Mouse (Mus musculus): ENCODE measurements around the gene Ngp. TPM values are rescaled to one million over a fixed set of nuclear protein-coding genes. Genes with fewer than 3 reads are reported as not detected.

The Ngp gene
- total RNA-seq, 2 experiments from 2014 or later = 25.5 to 35.5 TPM

DNA sequence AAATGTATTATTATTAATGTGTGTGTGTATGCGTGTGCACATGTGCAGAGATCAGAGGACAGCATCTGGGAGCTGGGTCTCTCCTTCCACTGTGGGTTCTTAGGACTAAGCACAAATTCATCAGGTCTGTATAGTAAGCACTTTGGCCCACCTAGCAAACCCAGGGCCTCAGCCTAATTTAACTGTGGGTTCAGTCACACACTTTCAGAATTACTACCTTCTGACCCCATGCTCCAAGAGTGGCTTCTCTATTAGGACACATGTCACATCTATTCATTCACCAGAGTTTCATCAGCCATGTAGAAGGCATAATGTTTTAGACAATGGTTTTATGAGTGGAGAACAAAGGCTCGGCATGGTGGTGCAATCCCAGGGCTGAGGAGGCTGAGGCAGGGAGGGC lies 13.5 kb downstream of the Ngp start:
- no peak for DNase-seq

DNA sequence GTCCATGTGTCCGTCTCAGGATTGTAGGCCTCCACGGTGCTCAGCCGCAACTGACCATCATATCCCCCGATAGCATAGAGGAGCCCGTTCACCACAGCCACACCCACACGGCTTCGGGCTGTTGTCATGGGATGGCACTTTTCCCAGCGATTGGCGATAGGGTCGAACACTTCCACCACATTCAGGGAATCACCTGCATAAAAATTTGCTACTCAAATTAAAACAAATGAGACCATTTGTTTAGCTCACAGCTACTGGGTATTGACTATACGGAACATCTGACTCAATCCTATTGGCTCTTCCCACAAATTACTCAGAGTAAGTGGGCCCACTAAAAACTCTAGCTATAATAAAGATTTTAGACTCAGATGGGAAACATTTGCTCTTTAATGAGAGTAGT lies 16.5 kb downstream of the Ngp start:
- DNase-seq = no peak

DNA sequence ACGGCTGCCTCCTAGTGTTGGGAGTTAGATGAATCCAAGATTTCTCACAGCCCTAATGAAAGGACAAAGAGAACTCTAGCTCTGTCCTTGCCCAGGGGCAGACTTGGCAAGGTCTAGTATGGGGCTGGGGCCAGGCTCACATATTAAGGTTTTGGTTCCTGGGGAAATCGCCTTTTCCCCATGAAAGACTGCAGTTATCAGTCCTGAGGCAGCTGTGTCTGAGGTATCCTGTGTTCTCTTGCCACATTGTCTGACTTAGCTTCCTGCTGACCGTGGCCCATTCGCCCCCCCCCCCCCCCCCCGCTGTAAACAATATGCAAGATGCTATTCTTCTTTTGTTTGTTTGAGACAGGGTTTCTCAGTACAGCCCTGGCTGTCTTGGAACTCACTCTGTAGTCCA lies 20.5 kb downstream of the Ngp start:
- no peak for DNase-seq

DNA sequence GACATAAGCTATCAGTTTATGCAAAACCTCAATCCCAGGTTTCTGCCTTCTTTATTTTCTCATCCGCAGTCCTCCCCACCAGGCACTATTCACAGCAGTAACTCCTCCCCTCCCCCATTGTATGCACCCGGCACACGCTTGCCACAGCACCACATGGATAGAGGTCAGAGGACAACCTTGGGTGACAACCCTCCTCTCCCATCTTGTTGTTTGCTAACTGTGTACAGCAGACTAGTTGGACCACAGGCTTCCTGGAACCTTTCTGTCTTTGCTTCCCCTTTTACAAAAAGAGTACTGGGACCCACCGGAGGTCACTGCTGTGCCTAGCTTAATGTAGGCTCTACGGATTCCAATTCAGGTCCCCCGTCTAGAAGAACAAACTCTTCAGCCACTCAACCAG lies 21.0 kb downstream of the Ngp start:
- no peak for DNase-seq

DNA sequence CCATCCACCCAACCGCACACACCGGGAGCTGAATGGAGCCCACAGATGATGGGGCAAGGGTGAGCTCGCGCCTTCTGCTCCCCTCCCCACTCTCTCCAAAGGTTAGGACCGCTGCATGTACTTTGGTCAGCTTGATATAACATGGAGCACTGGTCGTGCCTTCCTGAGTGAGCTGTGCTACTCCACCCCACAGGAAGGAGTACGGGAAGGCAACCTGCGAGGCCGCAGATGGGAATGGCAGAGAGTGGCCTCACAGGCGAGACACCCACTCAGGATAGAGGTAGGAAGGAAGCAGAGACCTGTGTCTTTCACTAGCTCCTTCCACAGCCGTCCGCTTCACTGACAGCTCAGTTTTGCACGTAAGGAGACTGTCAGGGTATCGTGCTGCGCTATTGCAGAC lies 28.8 kb downstream of the Ngp start:
- DNase-seq = no peak

DNA sequence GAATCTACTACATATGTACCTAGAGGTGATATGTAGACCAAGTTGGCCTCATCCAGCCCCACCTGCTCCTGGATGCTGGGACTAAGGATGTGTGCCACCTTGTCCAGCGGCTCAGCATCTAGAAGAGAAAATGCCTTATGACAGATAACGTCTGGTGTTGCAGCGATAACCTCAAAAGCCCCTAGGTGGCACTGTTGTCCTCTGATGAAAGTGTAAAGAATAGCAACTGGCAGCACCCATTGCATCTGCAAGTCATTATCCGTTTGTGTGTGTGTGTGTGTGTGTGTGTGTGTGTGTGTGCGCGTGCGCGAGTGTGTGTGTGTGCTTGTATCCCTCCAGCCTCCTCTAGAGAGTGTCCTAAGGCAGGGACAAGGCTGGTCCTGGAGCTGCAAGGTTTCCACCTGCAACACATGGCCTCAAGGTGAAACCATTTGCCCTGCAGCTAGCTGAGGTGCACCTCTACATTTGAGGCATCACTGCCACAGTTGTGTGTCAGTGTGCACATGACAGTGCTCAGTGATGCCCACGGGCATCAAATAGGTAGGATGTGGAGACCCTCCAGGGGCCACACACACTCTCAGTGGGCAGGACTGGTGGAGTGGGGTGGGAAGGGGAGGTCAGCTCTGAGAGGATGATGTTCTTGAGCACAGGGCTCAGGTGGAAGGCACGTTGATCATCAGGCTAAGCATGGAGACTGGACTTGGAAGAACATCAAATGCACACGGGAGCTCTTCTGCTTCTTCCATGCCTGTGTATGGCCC lies 29.5 kb downstream of the Ngp start:
- DNase-seq = peak; percentile 80

DNA sequence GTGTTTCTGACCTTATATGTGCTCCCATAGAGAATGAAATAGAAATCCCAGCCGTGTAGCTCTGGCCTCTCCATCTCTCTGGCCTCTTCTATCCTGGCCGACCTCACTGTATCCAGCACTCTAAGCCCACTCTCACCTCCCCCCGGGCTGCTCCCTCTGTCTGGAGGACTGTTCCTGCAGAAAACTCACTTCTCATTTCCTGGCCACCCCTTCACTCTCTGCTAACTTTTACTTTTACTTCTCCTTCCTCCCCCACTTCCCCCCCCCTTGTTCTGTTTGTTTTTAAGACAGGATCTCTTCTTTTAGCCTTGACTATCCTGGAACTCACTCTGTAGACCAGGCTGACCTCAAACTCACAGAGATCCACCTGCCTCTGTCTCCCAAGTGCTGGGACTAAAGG lies 33.0 kb downstream of the Ngp start:
- DNase-seq = no peak

DNA sequence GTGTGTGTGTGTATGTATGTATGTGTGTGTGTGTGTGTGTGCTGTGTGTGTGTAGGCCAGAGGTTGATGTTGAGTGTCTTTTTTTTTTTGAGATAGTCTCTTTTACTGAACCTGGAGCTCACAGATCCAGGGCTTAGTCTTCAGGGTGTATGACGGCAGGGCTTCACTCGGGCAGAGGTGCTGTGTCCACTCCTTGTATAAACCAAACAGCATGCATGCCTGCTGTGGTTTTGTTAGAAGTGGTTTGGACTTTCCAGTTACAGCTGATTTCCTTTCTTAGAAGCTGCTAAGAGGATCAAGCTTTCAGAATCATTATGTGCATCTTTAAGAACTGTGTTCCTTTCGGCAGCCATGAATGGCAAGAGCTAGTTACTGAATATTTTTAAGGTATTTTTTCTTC lies 38.4 kb downstream of the Ngp start:
- no peak for DNase-seq

DNA sequence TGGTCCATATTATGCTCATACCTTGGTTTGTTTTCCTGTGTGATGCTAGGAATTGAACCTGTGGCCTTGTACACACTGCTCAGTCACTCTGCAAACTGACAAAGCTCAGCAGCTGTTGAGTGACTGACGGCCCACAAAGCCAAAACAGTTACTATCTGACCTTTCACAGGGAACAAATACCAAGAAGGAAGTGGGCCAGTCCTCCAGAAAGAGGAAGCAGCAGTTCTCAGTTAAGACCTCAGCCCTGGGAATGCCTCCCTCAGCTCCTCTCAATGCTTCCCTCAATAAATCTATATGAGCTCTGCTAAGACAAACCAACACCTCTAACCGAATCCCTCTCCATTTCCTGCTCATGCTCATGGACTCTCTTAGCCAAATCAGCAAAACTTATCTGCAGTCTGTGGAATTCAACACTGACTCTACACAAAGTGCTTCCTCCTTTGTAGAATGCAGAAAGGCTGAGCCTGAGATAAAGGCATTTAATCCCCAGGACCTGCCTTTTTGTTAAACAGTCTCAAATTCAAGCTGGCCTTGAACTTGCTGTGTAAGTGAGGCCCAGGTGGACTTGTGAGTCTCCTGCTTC lies 39.7 kb downstream of the Ngp start:
- DNase-seq = peak; percentile 4

DNA sequence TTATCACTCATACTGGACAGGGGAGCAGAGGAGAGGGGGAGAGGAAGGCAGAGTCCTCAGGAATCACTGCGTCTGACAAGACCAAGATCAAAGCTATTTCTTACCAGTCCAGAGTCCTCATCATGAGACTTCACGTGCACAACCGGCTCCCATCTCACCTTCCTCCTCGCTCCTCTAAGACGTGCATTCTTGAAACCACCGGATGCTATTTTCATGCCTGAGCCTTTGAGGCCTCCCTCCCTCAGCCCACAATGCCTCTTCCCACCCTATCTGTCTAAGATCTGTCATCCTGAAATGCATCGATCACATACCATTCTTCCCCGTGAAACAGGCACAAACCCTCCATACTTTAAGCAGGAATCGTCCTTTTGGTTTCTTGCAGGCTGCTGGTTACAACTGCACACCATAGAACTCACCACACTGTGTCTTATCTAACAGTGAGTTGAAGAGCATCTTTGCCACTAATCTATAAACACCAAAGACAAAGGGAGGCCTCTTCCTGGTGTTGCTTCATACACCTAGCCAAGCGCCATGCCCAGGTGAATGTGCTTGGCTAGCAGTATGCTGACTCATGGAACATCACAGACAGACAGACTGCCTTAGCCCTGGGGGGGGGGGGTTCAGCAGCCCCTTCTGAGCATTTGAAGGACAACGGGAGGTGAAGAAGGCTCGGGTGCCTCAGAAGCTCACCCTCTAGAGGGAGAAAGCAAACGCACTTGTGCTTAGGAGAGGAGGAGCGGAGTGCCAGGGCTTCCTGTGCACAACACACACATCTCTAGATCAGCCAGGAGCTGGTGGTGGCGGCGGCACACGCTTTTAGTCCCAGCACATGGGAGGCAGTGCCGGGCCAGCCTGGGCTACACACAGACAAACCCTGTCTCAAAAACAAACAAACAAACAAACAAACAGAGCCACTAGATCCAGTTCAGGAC lies 41.6 kb downstream of the Ngp start:
- no peak for DNase-seq

DNA sequence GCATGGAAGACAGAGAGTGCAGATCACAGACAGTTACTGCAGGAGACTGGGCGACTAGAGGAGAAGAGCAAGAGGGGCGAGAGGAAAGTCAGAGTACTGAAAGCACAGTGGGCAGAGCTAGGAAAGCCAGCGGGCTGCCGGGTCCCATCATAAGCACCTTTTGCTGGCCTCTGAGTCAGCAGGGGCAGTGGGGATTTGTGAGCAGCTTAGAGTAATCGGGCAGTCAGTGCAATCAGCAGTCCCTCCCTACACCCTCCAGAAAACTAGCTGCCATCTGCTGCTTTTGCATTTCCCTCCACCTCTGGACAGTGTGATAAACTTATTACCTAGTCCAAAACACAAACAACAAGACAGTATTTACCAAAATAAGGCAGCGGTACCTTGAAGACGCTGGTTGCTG lies 42.8 kb downstream of the Ngp start:
- no peak for DNase-seq

DNA sequence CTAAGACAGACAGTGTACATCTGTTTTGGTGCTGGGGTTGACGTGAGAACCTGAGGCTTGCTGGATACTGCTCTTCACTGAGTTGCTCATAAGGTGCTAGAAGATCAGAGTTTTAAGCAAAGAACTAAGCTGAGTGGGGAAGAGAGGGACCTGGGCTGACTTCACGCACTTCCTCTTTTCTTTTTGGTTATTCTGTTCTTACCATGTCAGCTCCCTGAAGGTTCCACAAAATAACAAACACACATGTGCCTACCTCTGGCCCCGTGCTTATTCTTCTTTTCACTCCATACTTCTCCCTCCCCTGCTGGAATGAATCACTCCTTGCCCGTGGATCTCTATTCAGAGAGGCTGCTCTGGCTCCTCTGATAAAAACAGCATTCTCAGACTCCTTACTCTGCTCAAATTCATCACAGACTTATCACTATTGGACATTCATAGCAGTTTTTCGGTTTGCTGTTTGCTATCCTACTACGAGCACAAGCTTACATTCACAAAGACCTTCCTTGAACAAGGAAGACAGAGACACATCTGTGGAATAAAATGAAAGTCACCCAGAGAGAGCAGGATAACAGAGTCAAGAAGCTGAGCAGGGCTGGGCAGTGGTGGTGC lies 44.5 kb downstream of the Ngp start:
- DNase-seq = no peak

DNA sequence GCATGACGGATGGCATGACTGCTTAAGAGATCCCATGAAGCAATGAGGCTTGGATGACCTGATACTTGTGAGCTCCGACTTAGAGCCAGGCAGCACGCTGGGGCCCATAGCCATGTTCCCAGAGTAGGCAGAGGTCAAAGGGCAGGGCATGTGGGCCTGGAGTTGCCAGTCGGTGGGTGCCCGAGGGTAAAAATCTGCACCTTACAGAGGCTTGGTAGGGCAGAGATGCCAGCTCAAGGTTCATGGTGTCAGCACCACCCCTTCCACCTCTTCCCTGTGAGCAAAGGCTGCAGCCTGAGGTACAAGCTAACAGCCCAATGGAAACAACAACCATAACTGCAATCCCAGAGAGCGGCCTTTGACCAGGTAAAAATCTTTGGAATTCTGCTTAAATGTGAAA lies 45.8 kb downstream of the Ngp start:
- DNase-seq = no peak

DNA sequence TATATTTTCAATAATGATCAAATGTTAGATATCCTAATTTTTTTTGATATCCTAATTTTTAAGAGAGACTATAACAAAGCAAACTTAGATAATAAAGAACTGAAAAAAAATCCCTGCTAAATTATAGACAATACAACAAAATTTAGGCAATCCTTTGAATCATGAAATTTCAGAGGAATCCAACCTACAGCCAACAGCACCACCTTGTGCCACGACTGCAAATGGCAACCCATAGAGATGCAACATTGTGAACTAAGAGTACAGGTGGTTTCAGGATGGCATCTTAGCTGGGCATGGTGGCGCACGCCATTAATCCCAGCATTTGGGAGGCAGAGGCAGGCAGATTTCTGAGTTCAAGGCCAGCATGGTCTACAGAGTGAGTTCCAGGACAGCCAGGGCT lies 46.6 kb downstream of the Ngp start:
- no peak for DNase-seq

Other genes with a start within 250 kb of the Ngp start
- gene Cspg5, start 176.0 kb upstream of the Ngp start, total RNA-seq (2021) = 10 to 100 TPM; 13.6 to 18.6 TPM
- 1 to 10 TPM; 6.2 to 9.2 TPM for gene Elp6, start 114.6 kb upstream of the Ngp start, total RNA-seq (2021)
- gene Scap, start 86.5 kb upstream of the Ngp start, total RNA-seq (2021) = 10 to 100 TPM; 76.4 to 83.9 TPM
- gene Ptpn23, start 11.5 kb upstream of the Ngp start, total RNA-seq (2021) = 10 to 100 TPM; 33.4 to 38.8 TPM
- 10 to 100 TPM; 12.3 to 13.8 TPM for gene Klhl18, start 56.9 kb downstream of the Ngp start, total RNA-seq (2021)
- under 1 TPM; 0.45 to 0.79 TPM for gene Kif9, start 57.2 kb downstream of the Ngp start, total RNA-seq (2021)
- 10 to 100 TPM; 66.7 to 85.4 TPM for gene Setd2, start 112.8 kb downstream of the Ngp start, total RNA-seq (2021)
- 1 to 10 TPM; 7.7 to 9.8 TPM for gene Nradd, start 204.7 kb downstream of the Ngp start, total RNA-seq (2021)
- gene Nbeal2, start 234.4 kb downstream of the Ngp start, total RNA-seq (2021) = 10 to 100 TPM in 1 of 2 experiments, 1 to 10 TPM in 1; 8.2 to 12.0 TPM
- 10 to 100 TPM; 64.3 to 66.0 TPM for gene Ccdc12, start 236.8 kb downstream of the Ngp start, total RNA-seq (2021)

Measured in adrenal gland, postnatal 10 days (tissue).